Mouse (Mus musculus) thymus, adult 18-20 months (tissue): Measurements from ENCODE around the gene Crhr1.

Source experiments
- DNase-seq, 2 experiments: peaks; one replicate each; pipeline ENCODE4 v3.0.0; 2022; ENCODE audit warnings: mixed read lengths in 2 of 2

The Crhr1 gene

DNA sequence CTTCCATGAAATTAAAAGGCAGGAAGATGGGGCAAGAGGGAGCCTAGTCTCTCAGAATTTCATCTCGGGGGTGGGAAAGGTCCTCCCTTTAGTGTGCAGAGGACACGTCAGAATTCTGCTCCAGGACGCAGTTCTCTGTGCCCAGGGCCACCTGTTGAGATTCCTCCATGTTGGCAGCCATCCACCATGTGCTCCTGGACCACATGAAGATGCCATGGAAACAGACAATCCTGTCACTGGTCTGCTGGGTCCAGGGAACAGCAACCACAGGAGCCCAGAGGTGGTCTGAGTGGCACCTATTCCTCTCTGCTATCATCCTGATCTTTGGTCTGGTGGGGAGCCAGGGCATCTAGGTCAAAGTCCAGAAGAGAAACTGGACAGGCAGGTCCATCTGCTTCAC is 6.3 kb downstream of the Crhr1 start:
- DNase-seq, result no peak

DNA sequence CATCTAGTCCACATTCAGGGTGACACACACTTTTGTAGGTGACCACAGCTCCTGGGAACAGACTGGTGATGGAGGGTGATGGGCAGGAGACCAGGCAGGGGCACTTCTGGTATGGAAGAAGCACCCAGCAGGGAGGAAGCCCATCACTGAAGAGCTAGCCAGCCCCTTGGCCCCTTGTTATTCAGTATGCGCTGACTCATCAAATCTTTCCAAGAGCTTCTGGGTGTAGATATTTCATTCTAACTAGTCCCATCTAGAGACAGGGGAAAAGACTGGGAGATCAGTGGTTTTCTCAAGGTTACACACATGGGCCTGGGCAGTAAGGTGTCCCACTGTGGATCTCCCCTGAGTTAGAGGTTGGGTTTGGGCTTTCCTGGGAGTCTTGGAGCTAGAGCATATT is 12.3 kb downstream of the Crhr1 start:
- no peak for DNase-seq

DNA sequence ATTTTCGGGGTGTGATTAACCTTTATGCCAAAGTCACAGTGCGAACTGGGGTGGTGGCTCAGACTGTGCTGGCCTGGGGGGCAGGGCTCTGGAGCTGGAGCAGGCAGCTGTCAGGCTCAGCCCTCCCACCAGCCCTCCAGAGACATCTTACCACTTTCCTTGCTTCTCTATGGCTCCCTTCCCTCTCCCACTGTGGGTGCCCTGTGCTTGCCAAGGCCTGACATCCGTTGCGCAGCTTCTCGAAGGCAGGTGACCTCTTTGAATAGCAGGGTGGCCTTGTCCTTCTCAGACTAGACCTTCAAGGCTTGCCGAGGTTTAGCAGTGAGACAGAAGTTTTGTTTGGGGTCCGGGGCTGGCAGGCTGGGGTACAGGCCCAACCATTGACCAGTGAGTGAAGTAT is 16.1 kb downstream of the Crhr1 start:
- no peak for DNase-seq

DNA sequence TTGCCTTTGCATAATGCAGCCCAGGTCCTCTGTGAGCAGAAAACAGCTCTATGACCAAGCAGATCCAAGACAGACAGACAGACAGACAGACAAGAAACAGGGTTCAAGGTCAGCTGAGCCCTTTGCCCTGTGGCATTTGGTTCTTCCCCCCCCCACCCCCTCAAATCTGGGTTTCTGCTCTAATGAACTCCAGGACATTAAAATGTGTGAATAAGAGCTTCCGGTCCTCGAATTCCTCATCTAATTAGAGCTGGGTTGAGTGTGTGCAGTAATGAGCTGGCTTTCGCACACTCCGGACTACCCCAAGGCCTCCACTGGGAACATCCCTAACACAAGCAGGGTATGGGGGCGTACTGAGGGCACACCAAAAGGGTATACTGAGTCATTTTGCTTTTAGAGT is 18.3 kb downstream of the Crhr1 start:
- no peak for DNase-seq

DNA sequence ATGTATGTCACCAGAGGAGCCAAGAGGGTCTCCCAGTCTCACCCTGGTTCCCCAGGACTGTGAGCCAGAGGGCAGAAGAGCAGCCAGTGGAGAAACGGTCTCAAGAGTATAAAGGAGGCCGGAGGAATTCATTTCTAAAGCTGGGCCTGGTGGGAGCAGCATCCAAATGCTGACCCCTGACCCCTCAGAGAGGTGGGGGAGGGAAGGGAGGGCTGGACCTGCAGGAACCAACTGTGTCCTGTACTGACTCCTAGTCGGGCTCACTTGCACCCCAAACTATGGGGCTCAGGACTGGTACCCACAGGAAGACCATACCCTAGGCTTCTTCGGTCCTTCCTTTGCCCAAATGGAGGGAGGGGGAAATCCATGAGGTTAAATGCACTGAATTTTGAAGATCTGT is 21.7 kb downstream of the Crhr1 start:
- DNase-seq, result no peak

DNA sequence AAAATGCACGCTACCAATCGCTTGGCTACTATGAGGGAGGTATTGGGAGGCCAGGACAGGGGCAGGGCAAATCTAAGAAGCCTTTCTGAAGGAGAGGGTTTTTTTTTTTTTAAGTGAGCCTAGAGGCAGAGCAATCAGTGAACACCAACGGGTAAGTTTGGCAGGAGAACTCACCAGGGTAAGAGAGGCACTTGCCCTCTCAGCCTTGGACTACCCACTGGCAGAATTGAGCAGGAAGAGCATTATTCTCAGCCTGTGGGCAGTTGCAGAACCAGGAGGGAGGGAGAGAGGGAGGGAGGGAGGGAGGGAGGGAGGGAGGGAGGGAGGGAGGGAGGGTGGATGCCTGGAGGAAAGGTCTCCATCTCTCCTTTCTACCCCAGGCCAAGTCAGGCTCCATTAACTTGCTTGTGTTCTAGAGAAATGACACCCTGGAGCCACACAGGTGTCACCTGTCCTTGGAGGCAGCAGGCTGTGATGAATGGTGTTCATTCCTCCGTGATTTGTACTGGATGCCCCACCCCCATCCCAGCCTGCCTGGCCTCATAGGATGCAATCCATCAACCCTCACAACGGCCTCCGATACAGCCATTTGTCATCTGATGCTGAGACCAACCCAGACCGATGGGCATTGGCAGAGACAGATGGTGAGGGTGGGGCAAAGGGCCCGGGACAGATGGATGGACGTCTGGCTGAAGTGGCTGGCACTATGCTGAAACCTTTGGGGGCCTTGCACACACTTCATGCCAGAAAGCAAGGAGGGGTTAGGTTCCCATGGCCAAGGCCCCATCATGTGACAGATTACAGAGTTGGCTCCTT is 22.4 kb downstream of the Crhr1 start:
- no peak for DNase-seq

DNA sequence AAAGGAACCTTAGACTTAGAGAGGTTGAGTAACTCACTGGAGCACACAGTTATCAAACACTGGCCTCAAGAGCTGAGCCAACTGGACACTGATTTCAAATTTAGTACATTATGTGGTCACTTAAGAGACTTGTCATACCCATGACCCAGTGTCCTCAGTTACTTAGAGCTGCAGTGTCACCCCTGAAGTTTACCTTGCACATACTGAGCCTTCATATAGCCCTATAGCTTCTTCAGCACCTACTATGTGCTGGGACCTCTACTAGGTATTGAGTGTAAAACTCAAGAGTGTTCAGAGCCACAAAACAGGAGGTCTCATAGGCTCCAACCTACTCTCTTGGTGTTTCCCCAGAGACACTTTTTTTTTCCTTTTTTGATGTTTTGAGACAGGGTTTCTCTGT is 23.2 kb downstream of the Crhr1 start:
- DNase-seq, result no peak

DNA sequence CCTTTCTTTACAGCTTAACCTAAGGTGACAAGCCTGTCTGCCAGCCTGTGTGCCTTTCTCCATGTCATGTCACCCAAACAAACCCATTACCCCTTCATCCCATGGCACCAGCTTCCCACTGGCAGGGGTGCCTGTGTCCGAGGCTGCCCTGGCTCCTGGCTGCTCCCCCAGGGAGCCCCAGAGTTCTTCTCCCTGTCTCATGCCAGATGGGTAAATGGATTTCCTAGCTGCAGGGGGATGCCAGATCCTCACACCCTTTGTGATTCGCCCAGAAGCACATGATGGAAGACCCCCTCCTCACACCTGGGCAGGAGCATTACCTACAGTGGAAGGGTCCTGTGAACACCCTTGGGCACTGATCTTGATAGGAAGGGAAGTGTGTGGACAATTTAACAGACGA is 23.7 kb downstream of the Crhr1 start:
- no peak for DNase-seq

DNA sequence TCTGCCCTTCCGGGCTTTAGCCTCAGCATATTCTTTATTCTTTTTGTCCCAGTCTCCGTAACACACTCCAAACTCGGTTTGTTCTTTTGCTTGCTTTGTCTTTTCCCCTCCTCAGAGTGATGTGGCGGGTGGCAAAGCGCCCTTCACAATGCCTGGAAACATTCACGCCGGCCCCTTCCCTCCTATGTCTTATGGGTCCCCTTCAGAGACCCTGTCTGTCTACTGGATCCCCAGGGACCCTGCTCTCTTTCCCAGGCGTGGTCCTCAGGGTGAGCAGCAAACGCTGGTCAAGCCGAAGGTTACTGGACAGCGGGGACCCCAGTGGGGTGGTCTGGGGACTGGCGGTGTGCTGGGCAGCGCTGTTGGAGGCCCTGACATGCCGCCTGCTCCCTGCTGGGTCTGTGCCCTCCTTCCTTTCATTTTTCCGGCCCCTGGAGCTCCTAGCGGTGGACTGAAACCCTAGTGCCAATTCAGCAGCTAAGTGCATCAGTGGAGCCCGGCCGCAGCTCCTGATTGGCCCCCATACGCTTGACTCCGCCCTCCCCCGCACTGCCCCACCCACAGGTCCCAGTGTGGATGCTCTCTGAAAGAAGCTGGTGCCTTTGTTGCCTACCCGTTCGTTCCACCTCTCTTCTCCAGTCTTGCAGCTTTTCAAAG is 25.1 kb downstream of the Crhr1 start:
- DNase-seq, result no peak

DNA sequence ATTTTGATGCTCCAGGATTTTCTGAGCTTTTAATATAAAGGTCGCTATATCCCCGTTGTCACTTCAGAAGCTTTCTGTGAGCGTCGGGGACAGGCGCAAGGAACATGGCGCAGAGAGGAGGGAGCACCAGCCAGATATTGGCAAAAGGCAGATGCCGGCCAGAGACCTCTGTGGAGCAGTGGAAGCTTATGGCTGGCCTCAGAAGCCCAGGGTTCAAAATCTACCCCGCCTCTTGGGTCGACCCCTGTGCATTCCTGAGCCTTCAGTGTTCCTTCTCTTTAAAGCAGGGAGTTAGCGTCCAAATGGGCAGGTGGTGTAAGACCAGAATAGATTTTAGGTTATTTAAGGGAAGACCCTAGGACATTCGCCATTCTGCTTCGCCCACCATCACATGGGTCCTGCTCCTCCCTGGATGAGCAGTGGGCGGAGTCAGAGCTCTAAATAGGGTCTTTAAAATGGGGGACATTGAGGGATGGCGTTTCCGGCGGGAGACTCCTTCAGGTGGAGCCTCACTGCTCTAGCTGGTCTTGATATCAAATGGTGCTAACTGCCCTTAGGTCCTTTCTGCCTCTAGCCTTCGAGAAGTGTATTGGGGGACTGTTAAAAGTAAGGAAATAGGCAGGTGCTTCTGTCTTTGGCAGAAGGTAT is 25.7 kb downstream of the Crhr1 start:
- DNase-seq, result no peak

DNA sequence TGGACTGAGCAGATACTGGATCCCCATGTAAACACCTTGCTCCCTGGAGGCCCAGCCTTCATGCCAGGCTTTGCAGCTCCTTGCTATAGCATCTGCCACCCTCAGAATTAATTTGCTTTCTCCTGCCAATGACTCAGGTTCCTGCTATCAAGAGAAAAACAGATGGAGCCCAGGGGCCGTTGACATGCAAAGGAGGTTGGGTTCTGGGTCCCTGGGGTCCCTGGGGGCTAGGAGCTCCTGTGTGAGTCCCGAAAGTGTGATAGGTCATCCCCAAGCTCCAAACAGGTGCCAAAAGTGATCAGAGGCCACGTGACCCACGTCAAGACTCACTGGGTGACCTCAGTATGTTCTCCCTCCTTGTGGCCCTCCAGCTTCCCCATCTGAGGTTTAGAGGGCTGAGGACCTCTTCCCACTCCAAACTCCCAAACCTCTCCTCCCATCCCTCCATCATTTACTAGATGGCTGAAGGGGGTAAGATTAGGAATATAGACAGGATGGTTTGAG is 27.2 kb downstream of the Crhr1 start:
- no peak for DNase-seq

DNA sequence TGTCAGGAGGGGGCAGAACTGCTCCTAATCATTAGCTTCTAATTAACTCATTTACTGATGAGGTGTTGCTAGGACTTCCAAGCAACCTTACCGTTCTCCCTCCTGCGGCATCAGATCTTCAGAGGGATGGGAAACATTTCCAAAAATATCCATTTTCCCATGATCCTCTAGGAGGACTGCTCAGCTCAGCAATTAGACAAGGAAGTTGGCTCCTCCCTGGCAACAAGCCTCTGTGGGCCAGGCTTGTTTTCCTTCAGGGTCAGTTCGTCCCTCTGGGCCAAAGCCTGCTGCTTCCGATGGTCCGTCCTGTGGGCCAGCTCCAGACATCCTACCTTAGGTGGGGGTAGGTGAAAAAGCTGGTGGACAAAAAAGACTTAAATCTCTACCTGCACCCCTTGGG is 28.5 kb downstream of the Crhr1 start:
- DNase-seq, result no peak

DNA sequence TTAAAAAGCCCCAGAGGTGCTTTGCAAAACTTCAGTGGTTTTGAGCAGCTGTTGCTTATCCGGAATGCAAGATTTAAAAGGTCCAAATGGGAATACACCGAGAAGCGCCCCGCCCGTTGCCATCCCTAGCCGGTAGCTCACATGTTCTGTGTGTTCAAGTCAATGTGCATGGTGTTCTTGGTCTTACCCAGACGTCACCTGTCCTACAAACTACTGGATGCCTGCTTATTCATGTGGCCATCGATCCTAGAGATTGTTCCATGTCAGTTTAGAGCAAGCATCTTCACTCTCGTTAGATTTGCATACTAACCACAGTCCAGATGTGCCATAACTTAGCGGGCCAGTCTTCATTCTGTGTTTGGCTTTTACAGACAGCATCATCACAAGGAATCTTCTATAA is 31.6 kb downstream of the Crhr1 start:
- DNase-seq, result no peak

DNA sequence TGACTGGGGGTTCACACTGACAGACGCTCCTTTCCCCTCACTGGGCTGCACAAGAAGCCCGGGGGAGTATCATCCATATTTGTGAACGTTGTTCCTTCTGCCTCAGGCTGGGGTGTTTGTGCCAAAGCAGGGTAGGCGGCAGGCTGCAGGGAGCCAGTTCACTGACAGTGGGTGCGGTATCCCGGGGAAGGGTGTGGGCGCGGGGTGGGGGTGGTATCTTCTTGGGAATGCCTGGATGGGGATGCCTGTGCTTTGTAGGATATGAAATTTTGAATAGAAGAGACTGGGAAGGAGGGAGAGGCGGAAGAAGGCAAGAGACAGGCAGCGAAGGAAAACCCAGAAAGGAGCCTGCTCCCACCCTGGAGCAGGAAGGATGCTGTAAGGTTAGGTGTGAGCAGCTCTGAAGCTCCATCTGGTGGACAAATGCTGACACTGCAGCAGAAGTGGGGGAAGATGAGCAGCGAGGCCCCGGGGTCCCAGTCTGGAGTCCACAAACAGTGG is 38.7 kb downstream of the Crhr1 start:
- no peak for DNase-seq

DNA sequence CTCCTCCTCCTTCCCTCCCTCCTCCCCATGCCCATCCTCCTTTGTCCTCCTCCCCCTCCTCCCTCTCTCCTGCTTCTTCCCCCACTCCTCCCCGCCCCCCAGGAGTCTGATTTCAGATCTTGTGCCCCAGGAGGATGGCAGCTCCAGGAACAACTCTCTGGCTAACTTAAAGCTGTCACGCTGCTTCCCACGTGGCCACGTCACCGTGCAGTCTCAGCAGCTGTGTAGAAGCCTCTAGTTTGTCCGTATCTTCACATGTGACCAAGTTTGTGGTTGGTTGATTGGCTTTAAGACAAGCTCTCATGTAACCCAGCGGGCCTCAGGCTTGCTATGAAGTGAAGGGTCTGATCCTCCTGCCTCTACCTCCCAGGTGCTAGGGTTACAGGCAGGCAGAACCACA is 46.2 kb downstream of the Crhr1 start:
- DNase-seq, result no peak

DNA sequence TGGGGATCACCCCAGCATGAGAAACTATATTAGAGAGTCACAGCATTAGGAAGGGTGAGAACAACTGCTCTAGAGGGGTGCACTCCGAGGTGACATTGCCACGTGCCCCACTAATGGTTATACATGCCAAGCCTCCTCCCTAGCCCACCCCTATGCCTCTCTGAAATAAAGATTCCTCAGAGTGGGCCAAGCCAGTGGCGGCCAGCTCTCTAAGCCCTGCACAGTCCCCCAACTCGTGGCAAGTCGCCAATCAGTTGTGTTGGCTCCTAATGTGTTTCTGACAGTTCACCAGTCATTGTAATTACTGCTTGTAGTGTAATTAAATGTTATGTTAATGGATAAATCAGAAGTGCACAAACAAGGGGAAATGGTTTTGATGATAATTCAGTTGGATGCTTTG is 47.1 kb downstream of the Crhr1 start:
- no peak for DNase-seq

DNA sequence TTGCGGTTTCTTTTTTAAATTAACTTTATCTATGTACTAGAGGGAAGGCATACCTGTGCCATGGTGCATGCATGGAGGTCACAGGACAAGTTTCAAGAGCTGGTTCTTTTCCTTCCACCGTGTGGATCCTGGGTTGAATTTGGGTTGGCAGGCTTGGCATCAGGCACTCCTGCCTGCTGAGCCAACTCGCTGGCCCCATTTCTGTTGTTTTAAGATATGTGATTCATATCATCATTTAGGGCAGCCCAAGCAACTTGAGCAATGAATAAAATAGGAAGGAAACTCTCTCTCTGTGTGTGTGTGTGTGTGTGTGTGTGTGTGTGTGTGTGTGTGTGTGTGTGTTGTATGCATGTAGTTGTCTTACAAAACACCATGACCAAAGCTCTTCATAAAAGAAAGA is 49.5 kb downstream of the Crhr1 start:
- no peak for DNase-seq

DNA sequence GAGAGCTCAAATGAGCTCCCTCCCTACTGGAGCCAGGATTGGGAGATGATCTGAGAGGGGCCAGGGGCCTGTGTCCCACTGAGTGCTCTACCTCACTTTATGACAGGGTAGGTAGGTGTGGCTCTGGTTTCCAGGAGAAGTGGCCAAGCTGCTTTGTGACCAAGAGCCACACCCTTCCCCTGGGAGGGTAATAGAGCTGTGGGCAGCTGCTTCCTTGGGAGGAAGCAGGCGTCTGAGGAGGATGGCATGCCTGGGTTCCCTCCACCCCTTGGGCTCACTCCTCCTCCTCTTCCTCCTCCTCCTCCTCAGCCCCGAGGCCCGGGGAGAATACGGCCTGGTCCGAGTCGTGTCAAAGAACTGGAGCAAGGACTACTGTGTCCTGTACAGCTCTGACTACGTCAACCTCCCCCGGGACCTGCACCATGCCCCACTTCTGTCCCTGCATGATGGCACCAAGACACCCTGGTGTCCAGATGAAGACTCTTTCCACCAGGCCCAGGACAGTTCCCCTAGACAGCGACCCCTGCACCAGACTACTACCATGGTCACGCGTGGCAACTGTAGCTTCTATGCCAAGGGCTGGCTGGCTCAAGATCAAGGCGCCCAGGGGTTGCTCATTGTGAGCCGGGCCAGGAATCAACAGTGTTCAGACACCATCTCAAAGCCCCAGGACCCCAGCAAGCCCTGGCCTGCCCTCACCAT is 53.6 kb downstream of the Crhr1 start, which contains the start of gene Sppl2c:
Gene Sppl2c (plus strand): TSS at position 193 of the 702 bp plus-strand sequence.
- DNase-seq, result no peak

DNA sequence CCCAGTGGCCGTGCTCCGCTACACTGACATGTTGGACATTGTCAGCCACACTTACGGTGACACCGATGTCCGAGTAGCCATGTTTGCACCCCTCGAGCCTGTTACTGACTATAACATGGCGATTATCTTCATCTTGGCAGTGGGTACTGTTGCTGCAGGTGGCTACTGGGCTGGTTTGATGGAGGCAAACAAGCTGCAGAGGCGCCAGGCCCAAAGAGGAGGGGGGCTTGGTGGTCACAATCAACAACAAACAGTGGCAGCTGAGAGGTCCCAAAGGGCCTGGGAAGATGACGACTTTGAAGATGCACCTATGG is 54.1 kb downstream of the Crhr1 start:
- no peak for DNase-seq

DNA sequence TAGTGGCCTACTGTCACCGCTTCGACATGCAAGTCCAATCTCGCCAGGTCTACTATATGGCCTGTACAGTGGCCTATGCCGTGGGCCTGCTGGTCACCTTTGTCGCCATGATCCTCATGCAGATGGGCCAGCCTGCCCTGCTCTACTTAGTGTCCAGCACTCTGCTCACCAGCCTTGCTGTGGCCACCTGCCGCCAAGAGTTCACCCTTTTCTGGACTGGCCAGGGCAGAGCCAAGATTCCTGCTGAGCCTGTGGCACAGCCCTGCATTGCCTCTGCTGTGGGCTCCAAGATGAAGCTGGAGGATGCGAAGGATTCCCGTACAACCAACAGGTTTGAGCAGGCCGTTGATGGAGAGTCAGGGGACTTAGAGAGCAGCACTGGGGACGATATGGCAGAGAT is 55.1 kb downstream of the Crhr1 start:
- DNase-seq, result no peak

DNA sequence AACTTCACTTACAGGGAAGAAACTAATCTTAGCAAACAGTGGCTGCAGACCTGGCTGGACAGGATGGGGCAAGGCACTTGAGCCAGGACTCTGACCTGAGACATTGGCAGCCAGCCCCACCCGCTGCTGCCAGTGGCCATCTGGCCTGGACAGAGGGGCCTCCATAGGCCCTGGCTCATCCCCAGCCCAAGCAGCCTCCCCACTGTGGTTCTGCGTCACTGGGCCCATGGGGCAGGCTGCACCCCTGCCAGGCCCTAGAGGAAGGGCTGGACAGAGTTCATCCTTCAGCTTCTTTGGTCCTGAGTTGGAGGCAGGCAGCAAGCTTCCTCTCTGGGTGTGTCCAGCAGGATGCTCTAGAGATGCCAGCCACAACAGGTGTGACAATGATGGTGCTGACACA is 57.4 kb downstream of the Crhr1 start:
- no peak for DNase-seq

DNA sequence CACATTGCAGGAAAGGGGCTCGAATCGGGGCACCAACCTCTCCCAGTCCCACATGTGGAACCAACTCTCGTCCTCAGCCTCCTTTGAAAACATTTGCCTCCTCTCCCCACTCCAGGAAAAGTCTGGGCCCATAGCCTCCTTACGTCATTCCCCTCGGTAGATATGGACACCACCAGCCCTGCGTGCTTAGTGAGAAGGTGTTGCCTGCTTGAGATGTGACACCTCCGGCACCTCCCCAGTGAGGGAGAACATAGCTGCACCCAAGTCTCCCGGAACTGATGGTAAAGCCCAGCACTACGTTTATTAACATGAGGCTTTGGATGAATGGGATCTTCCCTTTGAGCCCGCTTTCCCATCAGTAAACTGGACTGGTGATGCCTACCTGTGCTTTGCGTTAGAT is 62.7 kb downstream of the Crhr1 start:
- DNase-seq, result no peak

DNA sequence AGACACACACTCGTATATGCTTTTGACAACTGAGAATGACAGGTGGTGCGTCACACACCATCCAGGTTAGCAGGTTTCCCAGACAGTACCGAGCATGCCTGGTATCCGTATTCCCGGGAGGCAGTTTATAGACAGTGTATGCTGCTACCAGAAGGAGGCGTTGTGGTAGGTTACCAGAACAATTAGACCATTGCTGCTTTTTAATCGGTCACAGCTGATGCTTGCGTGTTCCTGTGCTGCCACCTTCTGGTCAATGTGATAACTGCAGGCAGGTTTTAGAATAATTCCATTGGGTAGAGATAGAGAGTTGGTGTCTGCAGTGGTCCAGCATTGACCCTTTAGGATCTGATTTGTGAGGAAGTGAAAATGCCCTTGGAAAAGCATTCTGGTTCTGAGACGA is 63.1 kb downstream of the Crhr1 start:
- DNase-seq, result peak in 1 of 2 experiments; percentile 12
